Mouse (Mus musculus): ENCODE measurements at regions not wholly inside any gene's neighbourhood (a gene's known extent, or its start where the extent isn't known, plus 50 kb on each side); places are given as distances from the start of the nearest gene placed in this dataset.
"Not testable (repeated sequence)": the region's sequence is repeated elsewhere in the genome, so short reads cannot be mapped to it uniquely, and the experiment has no call there.

DNA sequence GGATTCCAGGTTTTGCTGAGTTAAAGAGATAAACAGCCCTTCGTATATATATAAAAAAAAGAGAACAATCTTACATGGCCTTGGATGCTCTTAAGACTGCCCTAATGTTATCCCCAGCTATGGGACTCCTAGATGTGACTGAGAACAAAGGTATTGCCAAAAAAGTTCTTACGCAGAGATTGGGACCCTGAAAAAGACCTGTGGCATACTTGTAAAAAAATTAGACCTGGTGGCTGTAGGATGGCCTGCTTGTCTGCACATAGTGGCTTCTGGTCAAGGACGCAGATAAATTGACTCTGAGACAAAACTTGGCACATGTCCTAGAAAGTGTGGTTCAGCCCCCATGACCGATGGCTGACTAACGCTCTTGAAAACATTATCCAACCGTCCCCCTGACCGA is 283.1 kb downstream of the Mtrr start:
- DNase-seq (ENCODE audit: low spot score): not testable (repeated sequence)

DNA sequence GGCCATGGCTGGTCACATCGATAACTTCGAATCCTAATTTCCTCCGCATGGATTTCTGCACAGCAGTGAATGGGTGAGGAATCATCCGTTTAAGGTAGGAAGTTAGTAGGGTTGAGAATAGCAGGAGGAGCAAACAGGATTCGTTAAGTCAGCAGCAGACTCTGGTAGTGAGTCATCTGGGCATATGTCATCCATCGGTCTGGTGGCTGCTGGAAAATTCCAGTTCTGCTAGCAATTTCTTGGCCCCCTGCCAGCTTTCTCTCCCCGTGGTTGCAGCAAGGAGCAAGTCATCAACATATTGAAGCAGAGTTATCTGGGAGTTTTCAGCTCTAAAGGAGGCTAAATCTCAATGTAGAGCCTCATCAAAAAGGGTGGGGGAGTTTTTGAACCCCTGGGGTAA is 323.7 kb downstream of the Mtrr start:
- DNase-seq (ENCODE audit: low spot score): peak; percentile 0

All from layer of hippocampus, adult 9-10 months (tissue).